Mouse (Mus musculus): ENCODE data around the gene S100pbp.

The S100pbp gene

DNA sequence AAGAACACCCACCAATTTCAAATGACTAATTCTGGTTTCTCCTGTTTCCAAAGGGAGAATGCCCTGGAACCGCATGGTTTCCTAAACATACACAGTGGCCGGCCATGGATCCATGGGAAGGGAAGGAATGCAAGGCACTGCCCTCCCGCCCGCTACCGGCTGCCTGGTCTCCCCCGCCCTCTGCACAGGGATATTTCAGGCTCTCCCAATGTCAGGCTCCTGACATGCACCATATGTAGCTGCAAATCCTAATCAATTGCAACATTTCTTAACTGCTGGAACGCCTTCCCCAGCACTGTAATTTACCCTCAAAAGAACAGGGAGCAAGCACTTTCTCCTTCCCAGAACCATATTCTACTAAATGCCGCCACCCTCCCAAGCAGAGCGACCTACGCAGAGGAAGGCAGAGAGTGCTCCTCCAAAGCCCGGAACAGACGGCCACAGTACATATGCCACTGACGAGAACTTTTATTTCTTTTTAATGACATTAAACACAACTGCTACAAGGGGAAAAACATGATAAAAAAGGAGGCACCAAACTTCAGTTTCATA, 41.9 kb downstream of the S100pbp start:
- no peak for DNase-seq (ENCODE audit: low spot score)

- DNase-seq (ENCODE audit: low spot score) = peak; percentile 32
Measured at GRCm38 (mm10) chr4:129146392-129146791, 43.1 kb downstream of the S100pbp start.

DNA sequence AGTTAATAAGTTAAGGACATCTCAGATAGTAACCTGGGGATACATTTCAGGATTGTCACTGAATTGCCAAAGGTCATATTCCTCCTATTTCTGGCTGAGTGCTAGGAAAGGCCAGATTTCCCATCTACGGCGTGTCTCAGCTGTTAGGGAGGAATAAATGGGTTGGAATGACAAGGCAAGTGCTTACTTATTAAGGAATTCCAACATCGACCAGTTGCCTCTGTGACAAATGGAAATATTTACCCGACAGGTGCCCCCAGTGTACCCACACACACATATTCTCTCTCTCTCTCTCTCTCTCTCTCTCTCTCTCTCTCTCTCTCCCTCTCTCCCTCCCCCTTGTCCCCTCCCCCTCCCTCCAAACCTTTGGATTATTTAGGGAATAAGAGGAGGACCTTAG, 43.6 kb downstream of the S100pbp start:
- DNase-seq (ENCODE audit: low spot score) = no peak

DNA sequence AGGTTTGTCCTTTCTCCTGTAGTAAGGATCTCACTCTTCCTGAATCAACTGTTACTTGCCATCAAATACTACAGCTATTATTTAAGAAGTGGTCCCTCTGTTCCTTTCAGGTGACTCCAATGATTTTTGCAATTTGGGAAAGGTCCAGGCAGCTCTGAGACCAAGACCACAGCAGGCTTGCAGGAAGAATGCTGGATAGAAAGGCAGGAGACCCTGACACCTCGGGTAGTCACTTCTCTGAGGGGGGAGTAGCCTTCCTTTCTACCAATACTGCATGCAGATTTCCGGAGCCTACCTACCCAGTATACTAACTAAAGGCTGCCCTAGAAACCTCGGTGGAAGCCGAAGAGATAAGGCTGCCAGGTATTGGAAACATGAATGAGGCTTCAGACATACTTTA, 44.1 kb downstream of the S100pbp start:
- DNase-seq (ENCODE audit: low spot score) = no peak

- no peak for DNase-seq (ENCODE audit: low spot score)
Measured at GRCm38 (mm10) chr4:129144401-129145367, 44.8 kb downstream of the S100pbp start.

- no peak for DNase-seq (ENCODE audit: low spot score)
Measured at GRCm38 (mm10) chr4:129143509-129143908, 46.0 kb downstream of the S100pbp start.

GRCm38 (mm10) chr4:129142439-129143045, 47.0 kb downstream of the S100pbp start:
- no peak for DNase-seq (ENCODE audit: low spot score)

DNA sequence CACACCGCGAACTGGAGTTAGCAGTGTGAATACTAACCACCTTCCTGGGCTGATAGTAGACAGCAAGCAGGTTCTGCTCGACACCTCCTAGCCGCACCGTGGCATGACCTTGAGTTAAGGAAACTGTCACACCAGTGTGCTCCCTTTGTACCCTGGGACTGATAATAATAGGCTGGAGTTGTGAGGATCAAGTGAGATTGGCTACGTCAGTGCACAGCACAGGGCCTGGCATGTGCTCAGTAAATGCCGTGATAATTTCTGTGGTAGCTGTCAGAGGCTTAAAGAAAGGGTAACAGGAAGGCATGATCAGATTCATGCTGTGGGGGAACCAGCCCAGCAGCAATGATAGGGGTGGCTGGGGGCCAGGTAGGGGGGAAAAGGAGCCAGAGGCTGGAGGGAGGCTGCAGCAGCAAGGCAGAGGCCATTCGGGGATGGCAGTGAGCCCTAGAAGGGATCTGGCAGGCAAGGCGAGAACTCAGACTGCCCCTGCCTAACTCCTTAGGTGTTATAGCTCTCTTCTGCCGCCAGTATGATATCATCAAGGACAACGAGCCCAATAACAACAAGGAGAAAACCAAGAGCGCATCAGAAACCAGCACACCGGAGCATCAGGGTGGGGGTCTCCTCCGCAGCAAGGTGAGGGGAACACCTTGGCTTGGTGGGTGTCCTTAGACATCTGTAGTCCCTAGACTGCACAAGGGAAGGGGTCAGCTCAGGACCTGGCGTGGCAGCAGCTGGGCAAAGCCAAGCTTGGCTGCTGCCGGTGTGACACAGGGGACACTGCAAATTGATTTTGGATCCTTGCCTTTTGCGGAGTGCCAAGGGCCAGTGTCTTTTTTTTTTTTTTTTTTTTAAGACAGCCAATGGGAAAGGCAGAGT, 47.7 kb downstream of the S100pbp start:
- no peak for DNase-seq (ENCODE audit: low spot score)

DNA sequence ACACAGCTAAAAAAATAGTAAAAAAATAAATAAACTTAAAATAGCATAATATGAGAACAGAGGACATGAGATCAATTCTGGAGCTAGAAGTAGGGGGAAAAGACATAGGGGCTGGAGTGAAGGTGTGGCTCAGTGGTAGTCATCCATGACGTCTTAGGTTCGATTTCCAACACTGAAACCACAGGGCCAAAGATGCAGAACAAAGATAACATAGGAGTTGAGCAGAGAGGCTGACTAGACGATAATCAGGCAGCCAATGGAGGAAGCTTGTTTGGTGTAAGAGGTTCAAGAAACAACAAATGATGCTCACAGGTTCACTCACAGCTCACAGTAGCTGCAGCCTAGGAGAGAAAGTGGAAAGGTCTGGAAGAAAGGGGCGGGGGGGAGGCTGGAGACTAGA, 48.7 kb downstream of the S100pbp start:
- DNase-seq (ENCODE audit: low spot score) = no peak

- DNase-seq (ENCODE audit: low spot score) = no peak
Measured at GRCm38 (mm10) chr4:129139642-129140041, 49.9 kb downstream of the S100pbp start.

GRCm38 (mm10) chr4:129137392-129138321, 51.9 kb downstream of the S100pbp start:
- DNase-seq (ENCODE audit: low spot score) = no peak

DNA sequence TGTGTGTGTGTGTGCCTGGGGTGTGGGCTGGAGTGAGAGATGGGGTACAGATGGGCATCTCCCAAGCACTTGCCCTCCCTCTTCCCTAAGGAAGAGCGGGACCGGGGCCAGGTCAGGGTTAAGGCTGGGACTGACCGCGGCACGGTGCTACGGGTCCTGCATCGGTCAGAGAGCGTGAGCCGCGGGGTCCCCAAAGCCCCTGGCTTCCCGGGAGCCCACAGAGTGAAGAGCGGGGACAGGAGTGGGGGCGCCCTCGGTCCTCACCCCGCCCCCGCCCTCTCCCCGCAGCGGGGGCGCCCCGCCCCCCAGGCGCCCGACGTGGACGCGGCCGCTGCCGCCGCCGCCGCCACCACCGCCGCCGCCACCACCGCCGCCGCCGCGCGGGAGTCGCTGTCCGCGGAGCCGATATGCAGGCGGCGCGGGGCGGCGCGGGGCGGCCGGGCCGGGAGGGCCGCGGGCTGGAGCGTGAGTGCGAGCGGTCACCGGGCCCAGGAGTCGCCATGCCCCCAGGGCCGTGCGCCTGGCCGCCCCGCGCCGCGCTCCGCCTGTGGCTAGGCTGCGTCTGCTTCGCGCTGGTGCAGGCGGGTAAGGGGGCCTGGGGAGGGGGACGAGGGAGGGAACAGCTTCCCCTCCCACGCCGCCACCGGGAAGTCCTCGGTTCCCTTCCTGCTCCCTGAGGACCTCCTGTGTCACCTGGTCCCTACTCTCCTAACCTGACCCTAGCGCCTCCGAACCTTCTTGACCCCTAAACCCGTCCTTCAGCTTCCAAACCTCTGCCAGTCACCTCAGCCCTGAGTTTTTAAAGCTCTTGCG, 52.7 kb downstream of the S100pbp start, which contains the start of gene Fndc5:
Gene Fndc5, plus strand, starts transcription at position 421 of the 813 bp plus-strand sequence.
- DNase-seq (ENCODE audit: low spot score) = no peak

GRCm38 (mm10) chr4:129136189-129136578, 53.3 kb downstream of the S100pbp start:
- no peak for DNase-seq (ENCODE audit: low spot score)

DNA sequence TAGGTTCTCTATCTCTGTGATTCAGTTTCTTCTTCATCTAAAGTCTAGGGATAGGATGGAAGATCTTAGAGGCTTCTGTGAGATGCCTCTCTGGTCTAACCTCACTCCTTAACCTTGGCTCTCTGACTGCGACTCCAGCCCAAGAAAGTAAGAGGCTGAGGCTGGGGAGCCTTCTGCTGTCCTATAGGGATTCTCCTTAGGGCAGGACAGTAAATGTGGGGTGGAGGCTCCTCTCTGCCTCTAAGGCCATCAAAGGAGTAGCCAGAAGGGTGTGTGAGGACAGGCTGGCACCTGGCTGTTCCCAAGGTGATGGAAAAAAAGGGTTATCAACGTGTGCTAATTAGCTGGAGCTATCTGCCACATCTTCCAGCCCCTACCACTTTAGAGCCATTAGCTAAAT, 53.9 kb downstream of the S100pbp start:
- no peak for DNase-seq (ENCODE audit: low spot score)

DNA sequence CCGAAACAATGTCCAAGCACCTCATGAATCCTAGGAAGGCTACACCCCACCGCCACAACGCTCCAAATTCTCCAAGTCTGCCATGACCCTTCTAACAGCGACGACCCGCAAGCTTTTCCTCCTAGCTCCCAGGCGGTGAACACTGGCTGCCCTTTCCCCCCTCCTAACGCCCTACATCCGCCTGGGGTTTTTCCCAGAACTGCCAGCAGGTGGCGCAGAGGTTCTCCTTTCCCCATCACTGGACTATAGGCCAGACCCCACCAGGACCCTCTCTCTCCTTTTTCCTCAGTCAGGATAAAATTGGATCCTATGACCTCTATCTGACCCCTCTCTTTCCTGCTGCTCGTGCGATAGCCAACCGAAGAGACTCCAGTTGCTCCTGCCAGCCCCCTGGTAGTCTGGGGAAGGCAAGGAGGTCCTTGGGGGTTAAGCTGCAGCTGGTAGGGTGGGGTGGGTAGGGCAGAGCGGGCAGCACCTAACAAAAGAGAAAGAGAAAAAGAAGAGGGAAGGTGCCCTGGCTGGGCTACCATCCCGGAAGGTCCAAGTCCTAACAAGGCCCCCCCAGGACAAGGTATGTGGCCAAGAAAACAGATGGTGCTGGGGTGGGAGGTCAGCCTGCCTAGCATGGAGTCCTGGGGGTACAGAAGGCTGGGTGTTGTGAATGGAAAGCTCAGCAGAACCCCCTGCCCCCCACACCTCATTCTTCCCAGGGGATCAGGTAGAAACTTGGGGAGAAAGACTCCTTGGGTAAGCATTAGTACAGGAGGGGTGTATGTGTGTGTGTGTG, 54.5 kb downstream of the S100pbp start:
- peak; percentile 59 for DNase-seq (ENCODE audit: low spot score)

DNA sequence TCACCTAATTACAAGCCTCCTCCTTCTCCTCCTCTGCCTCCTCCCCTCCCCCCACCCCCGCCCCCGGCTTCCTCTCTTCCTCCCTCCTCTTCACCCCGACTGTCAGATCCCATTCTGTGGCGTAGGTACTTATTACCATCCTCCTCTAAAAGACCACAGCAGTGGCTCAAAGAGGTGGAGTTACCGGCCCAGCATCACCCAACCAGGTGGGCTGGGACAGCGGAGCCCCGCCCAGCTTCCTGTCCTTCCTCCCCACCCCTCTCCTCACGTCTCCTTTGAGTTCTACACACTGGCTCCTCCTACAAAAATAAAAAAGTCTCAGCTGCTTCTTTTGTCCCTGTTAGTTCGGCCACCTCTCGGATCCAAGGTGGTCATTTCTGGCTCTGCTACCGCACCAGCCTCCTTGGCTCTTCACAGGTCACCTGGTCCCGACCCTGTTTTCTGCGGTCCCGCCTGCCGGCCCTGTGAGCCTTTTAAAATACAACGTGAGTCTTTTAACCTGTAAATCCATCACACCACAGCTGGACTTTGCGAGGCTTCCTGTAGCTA, 58.7 kb downstream of the S100pbp start:
- peak; percentile 80 for DNase-seq (ENCODE audit: low spot score)

GRCm38 (mm10) chr4:129130149-129130548, 59.4 kb downstream of the S100pbp start:
- DNase-seq (ENCODE audit: low spot score) = peak; percentile 52

GRCm38 (mm10) chr4:129129387-129129786, 60.1 kb downstream of the S100pbp start:
- no peak for DNase-seq (ENCODE audit: low spot score)

Measured in T-cell, adult 2 months (primary cell).